Mouse (Mus musculus): Measurements from ENCODE around the gene Stx2. TPM values are rescaled to one million over a fixed set of nuclear protein-coding genes. Genes with fewer than 3 reads are reported as not detected.
A peak's percentile ranks its signal among the peaks of the same experiment; 100 is the strongest.

Gene Stx2
- polyA plus RNA-seq, 1 experiment from 2014 or later = 28.0 TPM

- Histone ChIP-seq H3K36me3 (peaks cover 12% of the 10 kb centered on the region; the same call in 1 of the 2 replicates), H3K9ac (peak overlapping the region; percentile 84), H3K9me3 (no peaks in the 10 kb centered on the region), H3K4me3 (peak overlapping the region; percentile 70), H3K4me2 (replicated peaks) (peak overlapping the region; percentile 92), H3K4me1 (peaks cover 22% of the 10 kb centered on the region), H3K27me3 (no peaks in the 10 kb centered on the region), H3K27ac (no peak overlapping the region)
- WGBS = 55% methylated on average over 13 of the region's 14 CpGs
- ATAC-seq (ENCODE audit: low FRiP score, low read depth) = no peak
Measured at GRCm38 (mm10) chr5:129007105-129007957, 1.0 kb downstream of the Stx2 start.

GRCm38 (mm10) chr5:129006031-129006788 lies 2.2 kb downstream of the Stx2 start:
- Histone ChIP-seq H3K9ac (no peak overlapping the region), H3K4me3 (no peak overlapping the region), H3K27me3 (no peaks in the 10 kb centered on the region), H3K4me1 (peaks cover 24% of the 10 kb centered on the region), H3K36me3 (peaks cover 12% of the 10 kb centered on the region; the same call in 1 of the 2 replicates), H3K27ac (no peak overlapping the region), H3K9me3 (no peaks in the 10 kb centered on the region), H3K4me2 (replicated peaks) (peak overlapping the region; percentile 92)
- 81% methylated on average over 18 of the region's 18 CpGs for WGBS
- ATAC-seq (ENCODE audit: low FRiP score, low read depth) = no peak

DNA sequence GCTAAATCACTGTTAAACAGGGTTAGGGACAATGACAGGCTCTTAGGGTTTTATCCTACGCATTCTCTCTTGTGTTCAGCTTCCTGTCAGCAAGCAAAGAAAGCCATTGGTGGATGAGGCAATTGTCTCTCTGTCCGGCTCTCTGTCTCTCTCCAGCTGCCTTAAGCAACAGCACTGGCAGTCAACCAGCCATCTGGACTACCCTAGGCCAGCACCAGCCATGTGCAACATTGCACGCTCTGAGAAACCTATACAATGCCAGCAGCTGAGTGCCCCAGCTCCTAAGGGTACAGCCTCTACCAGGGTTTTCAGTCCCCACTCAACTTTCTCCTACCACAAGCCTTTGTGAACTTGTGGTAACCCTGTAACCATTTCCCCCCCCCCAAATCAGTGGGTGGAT lies 3.0 kb downstream of the Stx2 start:
- ATAC-seq (ENCODE audit: low FRiP score, low read depth) = no peak
- WGBS = 88% methylated on average over 3 of the region's 3 CpGs

GRCm38 (mm10) chr5:129002571-129003011 lies 5.8 kb downstream of the Stx2 start:
- ATAC-seq (ENCODE audit: low FRiP score, low read depth) = no peak
- Histone ChIP-seq H3K9me3 (no peaks in the 10 kb centered on the region), H3K27me3 (no peaks in the 10 kb centered on the region), H3K4me3 (no peak overlapping the region), H3K4me2 (replicated peaks) (no peak overlapping the region), H3K9ac (no peak overlapping the region), H3K36me3 (peaks cover 26% of the 10 kb centered on the region), H3K27ac (no peak overlapping the region), H3K4me1 (peaks cover 16% of the 10 kb centered on the region)
- 63% methylated on average over 14 of the region's 14 CpGs for WGBS

More for the DNA sequence above, 3.0 kb downstream of the Stx2 start:
- no peak overlapping the region for H3K27ac ChIP-seq
- peaks cover 24% of the 10 kb centered on the region for H3K4me1 ChIP-seq
- H3K4me2 ChIP-seq (replicated peaks) = no peak overlapping the region; the same call in 1 of the 2 replicates
- peaks cover 12% of the 10 kb centered on the region; the same call in 1 of the 2 replicates for H3K36me3 ChIP-seq
- H3K9ac ChIP-seq = no peak overlapping the region
- H3K9me3 ChIP-seq = no peaks in the 10 kb centered on the region
- no peak overlapping the region for H3K4me3 ChIP-seq
- H3K27me3 ChIP-seq = no peaks in the 10 kb centered on the region

- H3K4me1 ChIP-seq = 0 out of 2 replicates have a peak, but pooled peaks cover 3% of the 10 kb centered on the region
- H3K4me3 ChIP-seq = no peak overlapping the region
- no peak overlapping the region for H3K9ac ChIP-seq
- H3K27me3 ChIP-seq = no peaks in the 10 kb centered on the region
- peaks cover 40% of the 10 kb centered on the region for H3K36me3 ChIP-seq
- 54% methylated on average over 8 of the region's 8 CpGs for WGBS
- H3K4me2 ChIP-seq (replicated peaks) = no peak overlapping the region
- no peak overlapping the region for H3K27ac ChIP-seq
- no peaks in the 10 kb centered on the region for H3K9me3 ChIP-seq
- no peak for ATAC-seq (ENCODE audit: low FRiP score, low read depth)
Measured at GRCm38 (mm10) chr5:129000706-129001468, 7.5 kb downstream of the Stx2 start.

- no peaks in the 10 kb centered on the region for H3K27me3 ChIP-seq
- H3K36me3 ChIP-seq = peaks cover 53% of the 10 kb centered on the region
- H3K9me3 ChIP-seq = no peaks in the 10 kb centered on the region
- H3K4me2 ChIP-seq (replicated peaks) = no peak overlapping the region
- no peak overlapping the region for H3K27ac ChIP-seq
- 81% methylated on average over 19 of the region's 19 CpGs for WGBS
- no peak overlapping the region for H3K9ac ChIP-seq
- H3K4me1 ChIP-seq = no peaks in the 10 kb centered on the region
- ATAC-seq (ENCODE audit: low FRiP score, low read depth) = no peak
- H3K4me3 ChIP-seq = no peak overlapping the region
Measured at GRCm38 (mm10) chr5:128987141-128987954, 21.0 kb downstream of the Stx2 start.

DNA sequence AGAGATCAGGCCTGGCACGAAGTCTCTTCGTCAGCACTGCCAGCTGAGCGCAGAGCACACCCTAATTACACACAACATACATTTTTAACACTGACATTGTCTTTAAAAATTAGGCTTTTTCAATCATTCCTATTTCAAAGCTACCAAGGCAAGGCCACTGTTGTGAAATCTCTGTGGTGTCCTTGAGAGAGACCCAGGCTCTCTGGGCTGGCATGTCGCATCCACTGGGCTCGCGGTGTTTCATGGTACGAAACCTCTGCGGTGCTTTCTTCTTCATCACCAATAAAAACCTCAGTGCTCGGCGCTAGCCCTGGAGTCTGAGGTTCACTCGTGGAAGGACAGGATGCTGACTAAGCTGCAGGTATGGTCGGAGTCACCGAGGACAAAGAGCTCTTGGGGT lies 22.4 kb downstream of the Stx2 start:
- WGBS = 90% methylated on average over 13 of the region's 13 CpGs
- Histone ChIP-seq H3K4me1 (no peaks in the 10 kb centered on the region), H3K27me3 (no peaks in the 10 kb centered on the region), H3K27ac (no peak overlapping the region), H3K4me3 (no peak overlapping the region), H3K9me3 (no peaks in the 10 kb centered on the region), H3K9ac (no peak overlapping the region), H3K36me3 (peaks cover 39% of the 10 kb centered on the region), H3K4me2 (replicated peaks) (no peak overlapping the region)
- ATAC-seq (ENCODE audit: low FRiP score, low read depth) = no peak

GRCm38 (mm10) chr5:128984536-128984935 lies 23.8 kb downstream of the Stx2 start:
- Histone ChIP-seq H3K4me3 (no peak overlapping the region), H3K9me3 (peaks cover 4% of the 10 kb centered on the region; the same call in 1 of the 2 replicates), H3K4me2 (replicated peaks) (no peak overlapping the region), H3K9ac (no peak overlapping the region), H3K36me3 (peaks cover 31% of the 10 kb centered on the region), H3K27me3 (no peaks in the 10 kb centered on the region), H3K4me1 (no peaks in the 10 kb centered on the region), H3K27ac (no peak overlapping the region)
- no peak for ATAC-seq (ENCODE audit: low FRiP score, low read depth)
- 94% methylated on average over 6 of the region's 6 CpGs for WGBS

DNA sequence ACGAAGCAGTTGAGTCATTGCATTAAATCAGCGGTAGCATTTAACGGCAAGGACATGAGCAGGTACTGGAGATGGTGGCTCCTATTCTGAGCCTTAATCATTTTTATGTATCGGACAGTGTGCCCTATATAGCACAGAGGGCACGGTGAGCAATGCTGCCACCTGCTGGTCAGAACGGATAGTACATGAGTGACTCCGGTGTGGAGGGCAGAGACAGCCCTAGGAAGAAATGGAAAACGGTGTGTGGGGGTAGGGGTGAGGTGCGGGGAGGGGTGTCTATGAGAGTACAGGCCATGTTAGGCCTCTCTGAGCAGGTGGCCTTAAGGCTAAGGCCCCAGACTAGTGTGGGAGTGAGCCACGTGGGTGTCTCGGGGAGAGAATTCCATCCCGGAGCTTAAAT lies 26.8 kb downstream of the Stx2 start:
- H3K27me3 ChIP-seq = no peaks in the 10 kb centered on the region
- no peaks in the 10 kb centered on the region for H3K4me1 ChIP-seq
- ATAC-seq (ENCODE audit: low FRiP score, low read depth) = no peak
- no peak overlapping the region for H3K4me2 ChIP-seq (replicated peaks)
- no peak overlapping the region for H3K4me3 ChIP-seq
- H3K9ac ChIP-seq = no peak overlapping the region
- WGBS = 28% methylated on average over 12 of the region's 12 CpGs
- no peak overlapping the region for H3K27ac ChIP-seq
- peaks cover 7% of the 10 kb centered on the region; the same call in 1 of the 2 replicates for H3K9me3 ChIP-seq
- H3K36me3 ChIP-seq = peaks cover 21% of the 10 kb centered on the region

DNA sequence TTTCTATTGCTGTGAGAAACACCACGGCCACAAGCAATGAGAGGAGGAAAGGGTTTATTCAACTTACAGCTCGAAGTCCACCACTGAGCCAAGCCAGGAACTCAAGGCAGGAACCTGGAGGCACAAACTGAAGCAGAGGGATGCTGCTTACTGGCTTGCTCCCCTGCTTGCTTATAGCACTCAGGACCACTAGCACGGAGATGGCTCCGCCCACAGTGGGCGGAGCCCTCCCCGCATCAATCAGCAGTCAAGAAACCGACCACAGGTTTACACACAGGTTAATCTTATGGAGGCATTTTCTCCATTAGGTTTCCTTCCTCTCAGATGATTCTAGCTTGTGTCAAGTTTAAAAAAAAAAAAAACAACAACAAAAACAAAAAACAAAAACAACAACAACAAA lies 27.5 kb downstream of the Stx2 start:
- H3K27me3 ChIP-seq = no peaks in the 10 kb centered on the region
- no peak for ATAC-seq (ENCODE audit: low FRiP score, low read depth)
- WGBS = 65% methylated on average over 7 of the region's 7 CpGs

DNA sequence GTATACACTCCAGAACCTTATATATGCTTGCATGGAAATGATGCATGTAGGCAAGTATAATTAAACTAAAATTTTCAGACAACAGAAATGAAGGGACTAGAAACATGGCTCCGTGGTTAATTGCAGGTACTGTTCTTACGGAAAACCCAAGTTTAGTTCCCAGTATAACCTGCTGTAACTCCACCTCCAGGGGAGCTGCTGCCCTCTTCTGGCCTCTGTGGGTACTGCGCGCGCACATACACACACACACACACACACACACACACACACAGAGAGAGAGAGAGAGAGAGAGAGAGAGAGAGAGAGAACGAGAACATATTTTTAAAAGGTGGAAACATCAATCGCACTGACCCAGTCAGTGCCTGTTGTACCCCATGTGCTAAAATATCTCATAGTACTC lies 29.4 kb downstream of the Stx2 start:
- Histone ChIP-seq H3K9me3 (peaks cover 7% of the 10 kb centered on the region; the same call in 1 of the 2 replicates), H3K4me3 (no peak overlapping the region), H3K4me1 (no peaks in the 10 kb centered on the region), H3K36me3 (no peaks in the 10 kb centered on the region), H3K27ac (no peak overlapping the region), H3K4me2 (replicated peaks) (no peak overlapping the region), H3K9ac (no peak overlapping the region), H3K27me3 (no peaks in the 10 kb centered on the region)
- ATAC-seq (ENCODE audit: low FRiP score, low read depth) = no peak
- 96% methylated on average over 6 of the region's 7 CpGs for WGBS

More for the DNA sequence above, 27.5 kb downstream of the Stx2 start:
- no peak overlapping the region for H3K4me2 ChIP-seq (replicated peaks)
- H3K27ac ChIP-seq = no peak overlapping the region
- H3K4me3 ChIP-seq = no peak overlapping the region
- H3K9me3 ChIP-seq = peaks cover 7% of the 10 kb centered on the region; the same call in 1 of the 2 replicates
- H3K4me1 ChIP-seq = no peaks in the 10 kb centered on the region
- peaks cover 14% of the 10 kb centered on the region for H3K36me3 ChIP-seq
- H3K9ac ChIP-seq = no peak overlapping the region

Measured in limb, embryonic 13.5 days (tissue).